Mouse (Mus musculus) hindbrain, postnatal 0 days (tissue): ENCODE results near the gene Ctdsp1. TPM values are rescaled to one million over a fixed set of nuclear protein-coding genes. Genes with fewer than 3 reads are reported as not detected.
A peak's percentile ranks its signal among the peaks of the same experiment; 100 is the strongest.

Source experiments
- ATAC-seq: fragments of 200-750 bp; cut with Nextera tagmentation; 2 replicates; pipeline ENCODE4 v1.8.0; 2017; ENCODE audit warnings: mild to moderate bottlenecking, moderate TSS enrichment, moderate library complexity
- DNase-seq: peaks from one replicate; pipeline ENCODE4 v3.0.0-alpha.2; 2015; ENCODE audit warnings: low spot score
- H3K27ac ChIP-seq: fragments of 300-500 bp; sonication (generic); 2 replicates; pipeline ENCODE4 v1.5.1; 2014; ENCODE audit warnings: mild to moderate bottlenecking
- H3K27me3 ChIP-seq: fragments of 300-500 bp; sonication (generic); 2 replicates; pipeline ENCODE4 v1.6.1; 2014; ENCODE audit warnings: low read length, mixed read lengths; ENCODE audit not compliant: insufficient read depth
- H3K36me3 ChIP-seq: fragments of 300-500 bp; sonication (generic); 2 replicates; pipeline ENCODE4 v1.6.1; 2014; ENCODE audit warnings: low read length, mixed read lengths; ENCODE audit not compliant: insufficient read depth
- H3K4me1 ChIP-seq: fragments of 300-500 bp; sonication (generic); 2 replicates; pipeline ENCODE4 v1.6.1; 2014; ENCODE audit warnings: antibody characterized with exemption, low read length, mixed read lengths; ENCODE audit not compliant: insufficient read depth
- H3K4me2 ChIP-seq: fragments of 300-500 bp; sonication (generic); 2 replicates; pipeline ENCODE4 v1.6.1; 2014; ENCODE audit warnings: low read depth, mild to moderate bottlenecking, low read length, moderate library complexity, mixed read lengths
- H3K4me3 ChIP-seq: fragments of 300-500 bp; sonication (generic); 2 replicates; pipeline ENCODE4 v1.5.1; 2014; ENCODE audit warnings: low read length
- H3K9ac ChIP-seq: fragments of 300-500 bp; sonication (generic); replicated peaks from 2 replicates; pipeline ENCODE4 v1.6.1; 2014; ENCODE audit warnings: mild to moderate bottlenecking, low read length, moderate library complexity, mixed read lengths
- H3K9me3 ChIP-seq: fragments of 300-500 bp; sonication (generic); 2 replicates; pipeline ENCODE4 v1.6.1; 2016; ENCODE audit warnings: low read length, mixed read lengths
- CTCF ChIP-seq: IDR thresholded peaks from 2 replicates; pipeline ENCODE4 v1.5.1; 2016; ENCODE audit warnings: antibody characterized with exemption, control low read depth, low read depth
- WGBS: fragments of 180-500 bp; shearing (Covaris S2); extraction: QIAGEN DNeasy Blood & Tissue Kit; methylation state at CpG from one replicate; pipeline ENCODE4 v1.1.7; 2014; 5-methylcytosine and 5-hydroxymethylcytosine counted together
- polyA plus RNA-seq: library from polyadenylated mRNA; unstranded; fragments of >200 nt; fragmentation: Nextera tagmentation; extraction: Ambion mirVana; gene quantifications from 2 replicates; pipeline ENCODE4 v1.2.1, GENCODE M21; 2015
- total RNA-seq: library from RNA; depleted of rRNA; stranded (reverse); fragments of >200 nt; gene quantifications from 2 replicates; pipeline ENCODE4 v1.2.3, GENCODE M21; 2014

Ctdsp1 gene
- total and polyA plus RNA-seq, 2 experiments from 2014 or later = 18.2 to 35.7 TPM

GRCm38 (mm10) chr1:74352532-74353096, 38.7 kb upstream of the Ctdsp1 start:
- ATAC-seq (no peak), DNase-seq (no peak)
- Histone ChIP-seq H3K9me3 (no peaks in the 10 kb centered on the region), H3K9ac (no peak overlapping the region), H3K4me3 (no peak overlapping the region), H3K36me3 (peaks cover 16% of the 10 kb centered on the region; the same call in 1 of the 2 replicates), H3K27ac (no peak overlapping the region), H3K4me1 (no peaks in the 10 kb centered on the region), H3K4me2 (no peak overlapping the region), H3K27me3 (no peaks in the 10 kb centered on the region)
- TF ChIP-seq CTCF = no peak
- 81% methylated on average over 5 of the region's 5 CpGs for WGBS

GRCm38 (mm10) chr1:74353453-74354229, 37.7 kb upstream of the Ctdsp1 start:
- no peaks in the 10 kb centered on the region for H3K27me3 ChIP-seq
- DNase-seq (no peak), ATAC-seq (no peak)
- H3K9ac ChIP-seq = no peak overlapping the region
- no peaks in the 10 kb centered on the region for H3K9me3 ChIP-seq
- H3K36me3 ChIP-seq = peaks cover 15% of the 10 kb centered on the region; the same call in 1 of the 2 replicates
- H3K4me2 ChIP-seq = no peak overlapping the region
- no peak for TF ChIP-seq CTCF
- H3K27ac ChIP-seq = no peak overlapping the region
- no peak overlapping the region for H3K4me3 ChIP-seq
- no peaks in the 10 kb centered on the region for H3K4me1 ChIP-seq
- WGBS = 93% methylated on average over 9 of the region's 9 CpGs

- no peaks in the 10 kb centered on the region for H3K36me3 ChIP-seq
- no peak overlapping the region for H3K27ac ChIP-seq
- DNase-seq = no peak
- no peaks in the 10 kb centered on the region for H3K4me1 ChIP-seq
- H3K9ac ChIP-seq = no peak overlapping the region
- H3K4me2 ChIP-seq = no peak overlapping the region
- H3K4me3 ChIP-seq = no peak overlapping the region
- ATAC-seq = no peak
- H3K9me3 ChIP-seq = no peaks in the 10 kb centered on the region
- TF ChIP-seq CTCF = no peak
- no peaks in the 10 kb centered on the region for H3K27me3 ChIP-seq
These were observed 33.8 kb upstream of the Ctdsp1 start for GRCm38 (mm10) chr1:74357531-74357930.

- no peak for ATAC-seq
- Histone ChIP-seq H3K9ac (no peak overlapping the region), H3K4me3 (no peak overlapping the region), H3K4me1 (no peaks in the 10 kb centered on the region), H3K9me3 (no peaks in the 10 kb centered on the region), H3K36me3 (no peaks in the 10 kb centered on the region), H3K27ac (no peak overlapping the region), H3K27me3 (no peaks in the 10 kb centered on the region), H3K4me2 (no peak overlapping the region)
- no peak for TF ChIP-seq CTCF
- WGBS = 88% methylated on average over 5 of the region's 5 CpGs
- no peak for DNase-seq
These were observed 31.3 kb upstream of the Ctdsp1 start for GRCm38 (mm10) chr1:74359952-74360517.

- 0 out of 2 replicates have a peak within 1 kb of the TSS, but pooled peaks have one; percentile 7 for H3K4me3 ChIP-seq
- no peaks in the 10 kb centered on the region for H3K27me3 ChIP-seq
- no peak within 1 kb of the TSS for H3K9ac ChIP-seq
- DNase-seq = peak; percentile 94
- no peaks in the 10 kb centered on the region for H3K4me1 ChIP-seq
- no peaks in the 10 kb centered on the region for H3K36me3 ChIP-seq
- no peak within 1 kb of the TSS for H3K27ac ChIP-seq
- peak; percentile 85 for ATAC-seq
- TF ChIP-seq CTCF = peak; percentile 86
- 0% methylated on average over 2 of the region's 2 CpGs for WGBS
- no peaks in the 10 kb centered on the region for H3K9me3 ChIP-seq
- 0 out of 2 replicates have a peak within 1 kb of the TSS, but pooled peaks have one; percentile 7 for H3K4me2 ChIP-seq
These were observed 29.5 kb upstream of the Ctdsp1 start, which contains the start of gene Catip for GRCm38 (mm10) chr1:74361812-74362211. Gene Catip (plus strand): TSS chr1:74362108.

- peak; percentile 39; the same call in 1 of the 2 replicates for ATAC-seq
- H3K4me2 ChIP-seq = 0 out of 2 replicates have a peak overlapping the region, but pooled peaks have one; percentile 7
- no peaks in the 10 kb centered on the region for H3K36me3 ChIP-seq
- no peaks in the 10 kb centered on the region for H3K9me3 ChIP-seq
- H3K27ac ChIP-seq = no peak overlapping the region
- no peak for TF ChIP-seq CTCF
- 68% methylated on average over 17 of the region's 17 CpGs for WGBS
- H3K4me3 ChIP-seq = 0 out of 2 replicates have a peak overlapping the region, but pooled peaks have one; percentile 7
- H3K27me3 ChIP-seq = no peaks in the 10 kb centered on the region
- no peaks in the 10 kb centered on the region for H3K4me1 ChIP-seq
- DNase-seq = no peak
- no peak overlapping the region for H3K9ac ChIP-seq
These were observed 28.7 kb upstream of the Ctdsp1 start for GRCm38 (mm10) chr1:74362325-74363229.
